Mouse (Mus musculus) megakaryocyte, embryonic 14.5 days (primary cell): Measurements from ENCODE around the gene Myrf.

Source experiments
- FLI1 ChIP-seq: IDR thresholded peaks from 2 replicates; pipeline ENCODE4 v1.6.1; 2012; ENCODE audit warnings: low read length, inconsistent platforms, mixed read lengths
- GATA1 ChIP-seq: IDR thresholded peaks from 3 replicates; pipeline ENCODE4 v1.6.1; 2012; ENCODE audit warnings: mixed read lengths, low read length, inconsistent platforms, borderline replicate concordance

GRCm38 (mm10) chr19:10174956-10175355 is 65.6 kb downstream of the Myrf start:
- TF ChIP-seq GATA1 (no peak), FLI1 (no peak)
